Mouse (Mus musculus) E14TG2a.4 (cell line): ENCODE data around the gene Atp5c1.

ENCODE experiments used
- CTCF ChIP-seq: conservative IDR thresholded peaks from 2 replicates; pipeline ENCODE4 v1.5.1; 2014; ENCODE audit warnings: low read length
- NANOG ChIP-seq: IDR thresholded peaks from 2 replicates; pipeline ENCODE4 v1.6.1; 2014; ENCODE audit warnings: borderline replicate concordance, low read length, mixed read lengths
- POU5F1 ChIP-seq: IDR thresholded peaks from 2 replicates; pipeline ENCODE4 v1.6.1; 2014; ENCODE audit warnings: low read length, borderline replicate concordance

DNA sequence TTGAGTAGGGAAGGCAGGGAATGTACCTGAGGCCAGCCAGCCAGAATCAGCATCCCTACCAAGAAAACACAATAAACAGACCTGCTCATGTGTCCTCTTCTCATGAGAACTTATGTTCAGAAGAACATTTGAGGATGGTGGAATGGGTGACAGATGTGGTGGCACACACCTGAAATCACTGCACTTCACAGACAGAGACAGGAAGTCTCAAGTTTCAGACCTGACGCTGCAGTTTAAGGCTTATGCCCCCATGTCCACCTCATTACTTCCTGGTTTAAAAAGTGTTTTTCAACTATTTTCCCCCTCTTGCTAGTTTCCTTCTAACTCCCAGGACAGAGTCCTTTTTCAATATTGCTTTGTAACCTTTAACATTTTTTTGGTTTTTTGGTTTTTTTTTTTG, 2.4 kb upstream of the Atp5c1 start:
- no peak for TF ChIP-seq CTCF
- no peak for TF ChIP-seq POU5F1
- no peak for TF ChIP-seq NANOG
